Mouse (Mus musculus) left cerebral cortex, postnatal 10 days (tissue): Measurements from ENCODE around the gene Ppp1r21. TPM values are rescaled to one million over a fixed set of nuclear protein-coding genes. Genes with fewer than 3 reads are reported as not detected.
A peak's percentile ranks its signal among the peaks of the same experiment; 100 is the strongest.

ENCODE experiments used
- DNase-seq, 2 experiments: peaks; one replicate each; pipeline ENCODE4 v3.0.0; 2021 to 2022; ENCODE audit warnings: low spot score in 2 of 2, mixed read lengths in 1 of 2; ENCODE audit errors: extremely low spot score in 1 of 2
- intact Hi-C: fragments of 180-260 bp; cut with DNase I; formaldehyde crosslinking; loops from one replicate; pipeline ENCODE4 v1.15.1; 2025
- total RNA-seq, 2 experiments: library from RNA; stranded (reverse); gene quantifications; 2 replicates each; pipeline ENCODE4 v1.2.3; 2021

Ppp1r21 gene
- total RNA-seq, 2 experiments from 2014 or later, result 66.4 to 69.0 TPM

GRCm38 (mm10) chr17:88626347-88626811 lies 96.5 kb downstream of the Ppp1r21 start:
- DNase-seq, result no peak
- intact Hi-C loops, result no loop called here

DNA sequence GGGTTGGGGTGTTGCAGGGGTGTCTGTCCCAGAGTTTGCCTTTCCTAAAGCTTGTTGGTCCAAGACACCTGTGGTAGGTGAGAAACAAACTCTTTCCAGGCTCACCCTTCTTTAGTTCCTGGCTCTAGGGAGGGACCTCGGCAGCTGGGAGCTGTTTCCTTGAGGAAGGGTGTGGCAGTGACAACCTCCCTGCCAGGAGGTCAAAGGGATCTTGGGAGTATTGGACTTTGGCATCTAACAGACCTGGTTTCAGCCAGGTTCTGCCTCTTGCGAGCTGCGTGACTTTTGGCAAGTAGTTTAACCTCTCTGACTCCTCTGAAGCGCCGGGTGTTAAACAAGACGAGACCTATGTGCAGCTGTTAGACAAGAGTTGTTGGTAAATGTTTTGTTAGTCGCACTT lies 97.2 kb downstream of the Ppp1r21 start:
- DNase-seq, result no peak
- intact Hi-C loops, result no loop called here

GRCm38 (mm10) chr17:88628676-88629380 lies 98.9 kb downstream of the Ppp1r21 start:
- DNase-seq, result peak; percentile 53 to 61
- intact Hi-C loops, result no loop called here

- DNase-seq, result no peak
- intact Hi-C loops, result no loop called here
Measured at GRCm38 (mm10) chr17:88629381-88629759, 99.5 kb downstream of the Ppp1r21 start.

DNA sequence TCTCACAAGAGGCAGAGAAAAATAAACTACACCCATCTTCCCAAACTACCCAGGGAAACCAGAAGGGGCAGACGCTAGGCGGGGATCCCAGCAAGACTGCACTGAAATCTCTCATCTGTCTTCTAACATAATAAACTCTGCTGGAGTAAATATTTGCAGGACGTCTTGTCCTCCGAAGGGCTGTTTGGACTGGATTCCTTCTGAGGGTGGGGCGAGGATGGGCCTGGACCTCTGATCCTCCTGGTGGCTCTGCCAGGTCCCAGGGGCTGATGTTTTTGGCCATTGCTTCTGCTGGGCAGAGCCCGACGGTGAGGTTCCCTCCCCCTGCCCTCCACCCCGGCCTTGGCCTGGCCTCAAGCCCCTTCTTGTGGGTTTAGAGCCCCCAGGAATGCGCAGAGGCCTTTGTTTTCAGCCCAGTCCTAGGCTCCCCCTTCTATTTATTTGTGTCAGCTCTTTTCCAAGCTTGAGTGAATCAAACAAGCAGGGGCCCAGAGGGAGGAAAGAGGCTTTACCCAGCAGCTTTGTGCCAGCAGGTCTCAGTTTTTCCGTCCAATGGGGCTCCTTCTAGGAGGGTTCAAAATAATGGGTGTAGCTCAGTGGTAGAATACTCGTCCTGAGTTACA lies 100.1 kb downstream of the Ppp1r21 start:
- intact Hi-C loops, result loop anchor here (5.0 kb wide), 1 partner anchor 33 kb away; the partner anchor contains the start of gene Ston1
- DNase-seq, result peak in 1 of 2 experiments; percentile 71

- intact Hi-C loops, result loop anchor here (5.0 kb wide), 1 partner anchor 33 kb away; the partner anchor contains the start of gene Ston1
- peak in 1 of 2 experiments; percentile 38 for DNase-seq
Measured at GRCm38 (mm10) chr17:88630554-88630948, 100.6 kb downstream of the Ppp1r21 start.

GRCm38 (mm10) chr17:88632631-88633030 lies 102.7 kb downstream of the Ppp1r21 start:
- intact Hi-C loops, result loop anchor here (5.0 kb wide), 1 partner anchor 35 kb away; the partner anchor contains the start of gene Ston1
- DNase-seq, result no peak

DNA sequence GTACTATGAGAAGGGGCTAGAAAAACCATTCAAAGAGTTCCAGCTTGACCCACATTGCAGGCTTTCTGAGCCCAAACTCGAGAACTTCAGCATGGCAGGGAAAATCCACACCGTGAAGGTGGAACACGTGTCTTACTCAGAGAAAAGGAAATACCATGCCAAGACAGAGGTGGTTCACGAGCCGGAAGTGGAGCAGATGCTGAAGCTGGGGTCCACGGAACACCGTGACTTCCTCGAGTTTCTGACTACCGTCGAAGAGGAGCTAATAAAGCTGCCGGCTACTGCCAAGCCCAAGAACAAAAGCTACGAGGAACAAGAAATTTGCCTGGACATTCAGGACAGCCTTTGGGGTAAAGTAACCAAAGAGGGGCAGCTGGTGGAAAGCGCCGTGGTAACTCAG lies 106.2 kb downstream of the Ppp1r21 start:
- intact Hi-C loops, result no loop called here

GRCm38 (mm10) chr17:88636587-88636986 lies 106.7 kb downstream of the Ppp1r21 start:
- DNase-seq, result peak in 1 of 2 experiments; percentile 59
- intact Hi-C loops, result no loop called here

More for the DNA sequence above, 106.2 kb downstream of the Ppp1r21 start:
- no peak for DNase-seq

Other genes starting within 250 kb of the Ppp1r21 start
- gene Foxn2, start 89.4 kb upstream of the Ppp1r21 start, total RNA-seq, result 10 to 100 TPM in 1 of 2 experiments, 1 to 10 TPM in 1; 9.0 to 11.0 TPM
- gene Ston1, start 67.6 kb downstream of the Ppp1r21 start, total RNA-seq, result 1 to 10 TPM; 6.5 to 8.4 TPM
- gene Gtf2a1l, start 138.5 kb downstream of the Ppp1r21 start, total RNA-seq, result under 1 TPM; 0.34 to 0.39 TPM